Mouse (Mus musculus) lung, embryonic 16.5 days (tissue): ENCODE measurements around the gene Myo1d. TPM values are rescaled to one million over a fixed set of nuclear protein-coding genes. Genes with fewer than 3 reads are reported as not detected.

Experiments used
- ATAC-seq: fragments of 200-750 bp; cut with Nextera tagmentation; 2 replicates; pipeline ENCODE4 v1.8.0; 2017; ENCODE audit warnings: low read depth, mild to moderate bottlenecking, moderate library complexity
- H3K27ac ChIP-seq: fragments of 300-500 bp; sonication (generic); 2 replicates; pipeline ENCODE4 v1.5.1; 2014; ENCODE audit warnings: mild to moderate bottlenecking, control low read depth, low read length
- H3K27me3 ChIP-seq: fragments of 300-500 bp; sonication (generic); 2 replicates; pipeline ENCODE4 v1.6.1; 2014; ENCODE audit warnings: low read depth, low read length, mixed read lengths; ENCODE audit not compliant: control insufficient read depth, insufficient read depth
- H3K36me3 ChIP-seq: fragments of 300-500 bp; sonication (generic); 2 replicates; pipeline ENCODE4 v1.6.1; 2014; ENCODE audit warnings: low read length; ENCODE audit not compliant: control insufficient read depth, insufficient read depth
- H3K4me1 ChIP-seq: fragments of 300-500 bp; sonication (generic); replicated peaks from 2 replicates; pipeline ENCODE4 v1.6.1; 2014; ENCODE audit warnings: low read length, mixed read lengths; ENCODE audit not compliant: control insufficient read depth, insufficient read depth
- H3K4me2 ChIP-seq: fragments of 300-500 bp; sonication (generic); 2 replicates; pipeline ENCODE4 v1.6.1; 2014; ENCODE audit warnings: low read depth, low read length, control low read depth
- H3K4me3 ChIP-seq: fragments of 300-500 bp; sonication (generic); 2 replicates; pipeline ENCODE4 v1.5.1; 2014; ENCODE audit warnings: mild to moderate bottlenecking, low read length, control low read depth
- H3K9ac ChIP-seq: fragments of 300-500 bp; sonication (generic); 2 replicates; pipeline ENCODE4 v1.6.1; 2014; ENCODE audit warnings: low read length, control low read depth
- H3K9me3 ChIP-seq: fragments of 300-500 bp; sonication (generic); 2 replicates; pipeline ENCODE4 v1.6.1; 2016; ENCODE audit warnings: low read length; ENCODE audit not compliant: control insufficient read depth
- WGBS: fragments of 180-500 bp; shearing (Covaris S2); extraction: QIAGEN DNeasy Blood & Tissue Kit; methylation state at CpG from one replicate; pipeline ENCODE4 v1.1.7; 2014; 5-methylcytosine and 5-hydroxymethylcytosine counted together
- polyA plus RNA-seq: library from polyadenylated mRNA; unstranded; fragments of >200 nt; fragmentation: Nextera tagmentation; extraction: Ambion mirVana; gene quantifications from 2 replicates; pipeline ENCODE4 v1.2.1, GENCODE M21; 2015

The Myo1d gene
- polyA plus RNA-seq, 1 experiment from 2014 or later: 21.0 TPM

GRCm38 (mm10) chr11:80490831-80491230 lies 289.0 kb downstream of the Myo1d start:
- ATAC-seq: peak; percentile 49
- H3K4me1 ChIP-seq: peaks cover 23% of the 10 kb centered on the region
- 55% methylated on average over 10 of the region's 10 CpGs for WGBS

GRCm38 (mm10) chr11:80489882-80490196 lies 290.0 kb downstream of the Myo1d start:
- Histone ChIP-seq H3K4me3 (no peak overlapping the region), H3K36me3 (no peaks in the 10 kb centered on the region), H3K27ac (peak overlapping the region; percentile 48), H3K4me2 (no peak overlapping the region), H3K9ac (no peak overlapping the region), H3K4me1 (peaks cover 23% of the 10 kb centered on the region), H3K27me3 (no peaks in the 10 kb centered on the region), H3K9me3 (no peaks in the 10 kb centered on the region)
- 37% methylated on average over 5 of the region's 5 CpGs for WGBS
- ATAC-seq: peak; percentile 48

More at GRCm38 (mm10) chr11:80490831-80491230, 289.0 kb downstream of the Myo1d start:
- no peaks in the 10 kb centered on the region for H3K27me3 ChIP-seq
- no peak overlapping the region for H3K4me3 ChIP-seq
- no peaks in the 10 kb centered on the region for H3K36me3 ChIP-seq
- no peak overlapping the region for H3K9ac ChIP-seq
- H3K4me2 ChIP-seq: no peak overlapping the region
- no peaks in the 10 kb centered on the region for H3K9me3 ChIP-seq
- no peak overlapping the region; the same call in 1 of the 2 replicates for H3K27ac ChIP-seq

DNA sequence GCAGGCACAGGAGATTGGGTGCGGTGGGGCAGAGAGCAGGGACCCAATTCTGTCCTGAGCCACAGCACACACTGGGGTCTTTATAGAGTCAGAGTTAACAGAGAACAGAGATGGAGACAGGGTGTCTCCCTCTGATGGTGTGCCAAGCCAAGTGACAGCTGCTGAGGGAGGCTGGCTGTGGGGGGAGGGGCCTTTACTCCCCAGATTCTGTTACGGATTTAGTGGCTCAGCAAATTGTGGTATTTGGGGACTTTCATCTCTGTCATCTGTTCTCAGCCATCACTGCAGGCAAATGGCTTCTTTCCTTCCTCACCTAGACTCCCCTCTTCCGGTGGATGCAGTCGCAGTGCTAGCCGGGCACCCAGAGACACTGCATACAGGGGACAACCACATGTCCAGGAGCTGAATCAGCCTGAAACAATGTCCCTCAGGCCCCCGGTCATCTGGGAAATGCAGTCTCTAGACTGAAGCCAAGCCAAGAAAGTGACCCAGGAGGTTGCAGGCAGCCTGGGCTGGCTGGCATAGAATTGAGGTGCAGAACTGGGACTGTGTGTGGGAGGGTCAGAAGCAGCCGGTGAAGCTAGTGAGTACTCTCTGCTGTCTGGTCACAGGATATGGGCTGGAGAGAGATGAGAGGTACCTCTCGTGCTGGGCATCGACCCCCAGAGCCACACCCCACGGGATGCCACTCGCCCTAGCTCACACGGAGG lies 290.5 kb downstream of the Myo1d start:
- WGBS: 49% methylated on average over 12 of the region's 12 CpGs
- Histone ChIP-seq H3K36me3 (no peaks in the 10 kb centered on the region), H3K4me3 (no peak overlapping the region), H3K4me1 (peaks cover 23% of the 10 kb centered on the region), H3K9ac (no peak overlapping the region), H3K27me3 (no peaks in the 10 kb centered on the region), H3K9me3 (no peaks in the 10 kb centered on the region), H3K27ac (peak overlapping the region; percentile 48), H3K4me2 (no peak overlapping the region)
- ATAC-seq: peak; percentile 50

DNA sequence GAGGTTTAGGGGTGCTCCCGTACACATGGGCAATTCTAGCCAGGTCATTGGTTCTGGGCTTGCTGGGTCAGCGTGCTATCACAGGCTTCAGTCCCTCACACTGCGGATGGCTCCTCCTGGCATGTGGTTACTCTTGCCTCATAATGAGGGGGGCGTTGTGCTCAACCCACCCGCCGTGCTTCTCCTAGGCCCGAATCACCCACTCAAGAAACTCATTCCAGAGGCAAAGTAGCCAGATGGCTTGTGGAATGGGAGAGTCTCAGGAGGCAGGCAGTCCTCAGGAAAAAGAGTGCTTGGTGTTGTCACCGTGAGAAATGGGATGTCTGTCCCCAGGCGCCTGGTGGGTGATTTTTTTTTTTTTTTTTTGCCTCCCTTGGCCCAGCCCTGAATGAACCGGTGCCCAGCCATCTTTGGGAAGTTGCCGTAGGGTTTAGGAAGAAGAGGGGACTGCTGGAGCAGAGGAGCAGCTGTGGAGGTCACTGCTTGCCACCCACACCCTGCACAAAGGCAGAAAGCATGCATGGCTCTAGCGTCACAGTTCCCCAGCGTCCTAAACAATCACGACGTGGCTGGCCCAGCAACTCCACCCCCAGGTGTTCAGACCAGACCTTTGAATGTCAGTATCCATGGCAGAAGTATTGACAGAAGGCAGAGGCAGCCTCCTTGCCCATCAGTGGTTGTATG lies 291.8 kb downstream of the Myo1d start:
- no peak overlapping the region for H3K4me2 ChIP-seq
- 64% methylated on average over 15 of the region's 15 CpGs for WGBS
- H3K9ac ChIP-seq: no peak overlapping the region
- H3K9me3 ChIP-seq: no peaks in the 10 kb centered on the region
- peaks cover 23% of the 10 kb centered on the region for H3K4me1 ChIP-seq
- H3K27ac ChIP-seq: no peak overlapping the region
- H3K4me3 ChIP-seq: no peak overlapping the region
- no peaks in the 10 kb centered on the region for H3K27me3 ChIP-seq
- no peak for ATAC-seq
- H3K36me3 ChIP-seq: no peaks in the 10 kb centered on the region

DNA sequence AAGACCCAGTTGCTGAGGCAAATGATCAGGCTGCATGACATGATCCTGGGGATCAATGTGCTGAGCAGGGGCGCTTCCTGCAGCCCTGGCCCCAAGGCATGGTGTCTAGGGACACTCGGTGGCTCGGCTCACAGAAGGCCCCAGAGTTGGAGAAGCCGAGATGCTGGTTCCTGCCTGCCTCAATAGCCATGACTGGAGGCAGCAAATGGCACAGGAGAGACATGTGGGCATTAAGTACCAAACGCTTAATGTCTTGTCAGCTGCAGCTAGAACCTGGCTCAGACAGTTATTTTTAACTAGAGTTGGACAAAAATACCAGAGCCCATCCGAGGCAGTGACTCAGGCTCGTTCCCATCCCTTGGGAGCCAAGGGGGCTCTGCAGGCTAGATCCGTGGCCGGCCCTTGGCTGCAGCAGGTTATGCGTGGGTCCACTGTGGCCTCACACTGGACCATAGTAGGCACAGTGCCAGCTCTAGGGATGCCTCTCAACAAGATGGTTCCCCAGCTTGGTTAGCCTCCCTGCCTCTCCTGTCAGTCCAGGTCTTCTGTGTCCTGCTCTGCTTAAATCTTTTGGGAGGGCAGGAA lies 294.1 kb downstream of the Myo1d start:
- Histone ChIP-seq H3K4me2 (no peak overlapping the region), H3K9me3 (no peaks in the 10 kb centered on the region), H3K27me3 (no peaks in the 10 kb centered on the region), H3K9ac (no peak overlapping the region), H3K4me1 (peaks cover 18% of the 10 kb centered on the region), H3K4me3 (no peak overlapping the region), H3K27ac (no peak overlapping the region), H3K36me3 (no peaks in the 10 kb centered on the region)
- 82% methylated on average over 10 of the region's 10 CpGs for WGBS
- no peak for ATAC-seq

DNA sequence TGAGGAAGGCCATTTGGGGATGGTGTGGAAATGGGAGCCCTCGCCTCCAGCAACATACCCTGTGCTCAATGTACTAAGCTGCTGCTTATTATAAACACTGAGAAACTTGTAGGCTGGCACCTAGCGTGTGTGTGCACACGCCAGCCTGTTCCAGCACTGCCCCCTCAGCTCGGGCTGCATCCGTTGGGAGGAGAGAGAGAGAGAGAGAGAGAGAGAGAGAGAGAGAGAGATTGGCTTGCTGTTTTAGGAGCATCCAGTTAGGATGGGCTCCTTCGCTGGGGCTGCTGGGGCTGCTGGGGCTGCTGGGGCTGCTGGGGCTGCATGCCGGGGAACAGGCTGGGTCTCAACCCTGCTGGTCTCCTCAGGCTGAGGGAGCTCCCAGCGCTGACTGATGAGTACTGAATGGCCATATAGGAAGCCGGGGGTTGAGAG lies 294.7 kb downstream of the Myo1d start:
- Histone ChIP-seq H3K27ac (no peak overlapping the region), H3K4me1 (peaks cover 13% of the 10 kb centered on the region), H3K9ac (no peak overlapping the region), H3K27me3 (no peaks in the 10 kb centered on the region), H3K36me3 (no peaks in the 10 kb centered on the region), H3K4me3 (no peak overlapping the region), H3K9me3 (no peaks in the 10 kb centered on the region), H3K4me2 (no peak overlapping the region)
- WGBS: 72% methylated on average over 9 of the region's 9 CpGs
- no peak for ATAC-seq

DNA sequence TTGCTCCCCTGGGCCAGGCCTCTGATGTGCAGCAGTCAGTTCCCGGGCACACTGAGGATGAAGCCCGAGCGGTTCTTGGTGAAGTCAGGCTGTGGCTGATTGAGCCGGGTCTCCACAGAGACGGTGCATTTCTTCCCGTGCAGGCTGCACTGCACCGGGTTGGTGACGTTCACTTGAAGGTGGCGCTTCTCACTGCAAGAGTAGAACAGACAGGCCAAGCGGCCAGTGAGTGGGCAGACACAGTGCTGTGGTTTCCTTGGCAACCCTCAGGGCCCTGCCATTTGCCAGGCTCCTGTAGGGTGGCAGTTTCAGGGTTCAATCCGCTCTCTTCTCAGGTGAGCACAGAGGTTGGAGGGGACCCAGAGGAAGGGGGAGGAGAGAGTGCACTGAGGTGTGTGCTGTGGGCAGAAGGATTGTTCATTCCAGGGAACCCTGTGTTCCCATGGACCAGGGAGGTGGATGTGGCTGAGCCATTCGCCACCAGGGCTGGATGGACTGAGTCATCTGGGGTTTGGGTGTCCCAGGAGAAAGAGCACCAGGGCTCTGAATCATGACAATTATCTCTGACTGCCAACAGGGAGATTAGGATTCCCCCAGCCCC lies 295.5 kb downstream of the Myo1d start:
- H3K4me3 ChIP-seq: no peak overlapping the region
- ATAC-seq: 0 out of 2 replicates have a peak, but pooled peaks have one; percentile 11
- H3K27me3 ChIP-seq: no peaks in the 10 kb centered on the region
- no peak overlapping the region for H3K9ac ChIP-seq
- H3K36me3 ChIP-seq: no peaks in the 10 kb centered on the region
- 40% methylated on average over 12 of the region's 12 CpGs for WGBS
- peaks cover 12% of the 10 kb centered on the region for H3K4me1 ChIP-seq
- no peak overlapping the region for H3K4me2 ChIP-seq
- H3K27ac ChIP-seq: no peak overlapping the region
- H3K9me3 ChIP-seq: no peaks in the 10 kb centered on the region

GRCm38 (mm10) chr11:80483536-80484067 lies 296.2 kb downstream of the Myo1d start:
- H3K36me3 ChIP-seq: no peaks in the 10 kb centered on the region
- H3K9ac ChIP-seq: no peak overlapping the region
- peaks cover 7% of the 10 kb centered on the region; the same call in 1 of the 2 replicates for H3K4me1 ChIP-seq
- no peak overlapping the region for H3K27ac ChIP-seq
- no peak overlapping the region for H3K4me2 ChIP-seq
- H3K4me3 ChIP-seq: no peak overlapping the region
- no peaks in the 10 kb centered on the region for H3K9me3 ChIP-seq
- no peak for ATAC-seq
- no peaks in the 10 kb centered on the region for H3K27me3 ChIP-seq
- 69% methylated on average over 6 of the region's 6 CpGs for WGBS

DNA sequence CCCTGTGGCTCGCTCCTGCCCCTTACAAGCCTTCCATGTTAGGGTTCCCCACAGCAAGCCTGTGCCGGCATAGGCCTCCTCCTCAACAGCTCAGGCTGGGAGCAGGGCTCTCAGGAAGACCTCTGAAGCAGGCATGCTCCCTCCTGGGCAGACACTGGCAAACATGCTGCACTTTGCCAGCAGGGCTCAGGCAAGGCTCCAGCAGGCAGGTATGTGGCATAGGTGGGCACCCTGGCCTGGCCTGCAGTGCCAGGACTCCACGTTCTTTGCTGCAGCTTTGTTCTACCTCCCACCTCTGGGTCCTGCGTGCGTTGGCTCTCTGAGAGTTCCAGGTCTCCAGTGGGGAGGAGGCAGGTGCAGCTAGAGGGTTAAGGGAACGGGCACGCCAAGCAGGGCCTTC lies 296.9 kb downstream of the Myo1d start:
- WGBS: 80% methylated on average over 7 of the region's 7 CpGs
- Histone ChIP-seq H3K4me3 (no peak overlapping the region), H3K36me3 (no peaks in the 10 kb centered on the region), H3K9ac (no peak overlapping the region), H3K27ac (no peak overlapping the region), H3K4me2 (no peak overlapping the region), H3K4me1 (peaks cover 10% of the 10 kb centered on the region; the same call in 1 of the 2 replicates), H3K9me3 (no peaks in the 10 kb centered on the region), H3K27me3 (peaks cover 3% of the 10 kb centered on the region; the same call in 1 of the 2 replicates)
- no peak for ATAC-seq
